Comparison of ENCODE assay signal across 7 mouse cellular contexts in genomic region chr10:56377966-56378647, GRCm38 (mm10). TPM values are rescaled to one million over a fixed set of nuclear protein-coding genes. Genes with fewer than 3 reads are reported as not detected.
DNase-seq lines count a peak whose midpoint lies in the region; ATAC-seq and TF ChIP-seq lines count a peak whose summit lies in the region.

No protein-coding gene starts in this region.

- 1% methylated on average over 25 of the region's 25 CpGs for WGBS in thymus, adult 2 months
- under 1% methylated on average over 25 of the region's 25 CpGs for WGBS in kidney, postnatal 0 days

- H3K27me3 ChIP-seq in thymus, adult 2 months (ENCODE audit: control insufficient read depth, insufficient read depth, low read length): peaks cover 8% of the 10 kb centered on the region
- no peaks in the 10 kb centered on the region for H3K27me3 ChIP-seq in kidney, postnatal 0 days (ENCODE audit: insufficient read depth, low read length)

- no peaks in the 10 kb centered on the region for H3K9me3 ChIP-seq in kidney, postnatal 0 days (replicated peaks; ENCODE audit: low read length)

- no peak for TF ChIP-seq CTCF in thymus, adult 2 months (IDR thresholded peaks at IDR 0.05; ENCODE audit: borderline replicate concordance, control insufficient read depth, extremely low read depth, insufficient read depth, low read length, poor library complexity)
- TF ChIP-seq CTCF in kidney, postnatal 0 days (IDR thresholded peaks at IDR 0.05; ENCODE audit: low read depth): peak; percentile 13; the same call in 1 of the 2 replicates

- ATAC-seq in kidney, postnatal 0 days (replicated peaks; ENCODE audit: low FRiP score, low read depth): peak; percentile 18; the same call in 1 of the 2 replicates
- peak; percentile 26 for ATAC-seq in megakaryocyte-erythroid progenitor cell, adult 5-6 weeks (replicated peaks; ENCODE audit: low FRiP score, low TSS enrichment, poor library complexity, severe bottlenecking)
- ATAC-seq in monocyte, adult 5-6 weeks (replicated peaks; ENCODE audit: insufficient number of reproducible peaks, low FRiP score, low TSS enrichment, poor library complexity, severe bottlenecking): no peak

- DNase-seq in thymus, adult 2 months: no peak
- DNase-seq in thymus, postnatal 36 days: no peak
- DNase-seq in brain, adult 2 months (ENCODE audit: low read depth, low spot score): peak; percentile 6
- peak; percentile 22 for DNase-seq in gastrocnemius, postnatal 10 days
- peak; percentile 80 for DNase-seq in kidney, postnatal 0 days (ENCODE audit: low spot score)

- no peak overlapping the region; the same call in 1 of the 2 replicates for H3K27ac ChIP-seq in thymus, adult 2 months (ENCODE audit: control insufficient read depth, insufficient read depth, low read length)
- H3K27ac ChIP-seq in kidney, postnatal 0 days: peak overlapping the region; percentile 82

- peak overlapping the region; percentile 39 for H3K4me3 ChIP-seq in thymus, adult 2 months (ENCODE audit: control insufficient read depth, insufficient read depth, low read length)
- peak overlapping the region; percentile 72 for H3K4me3 ChIP-seq in kidney, postnatal 0 days (replicated peaks; ENCODE audit: low read depth, low read length)

- H3K4me1 ChIP-seq in thymus, adult 2 months (replicated peaks; ENCODE audit: control insufficient read depth, insufficient read depth, low read length): peaks cover 14% of the 10 kb centered on the region
- 0 out of 2 replicates have a peak, but pooled peaks cover 3% of the 10 kb centered on the region for H3K4me1 ChIP-seq in kidney, postnatal 0 days (replicated peaks; ENCODE audit: insufficient read depth, low read length)

- H3K36me3 ChIP-seq in thymus, adult 2 months (ENCODE audit: control insufficient read depth, insufficient read depth, low read length): no peaks in the 10 kb centered on the region
- no peaks in the 10 kb centered on the region for H3K36me3 ChIP-seq in kidney, postnatal 0 days (ENCODE audit: insufficient read depth, low read length)

- peak overlapping the region; percentile 73 for H3K9ac ChIP-seq in kidney, postnatal 0 days (ENCODE audit: low read depth, low read length)

- H3K4me2 ChIP-seq in kidney, postnatal 0 days (ENCODE audit: low read length): peak overlapping the region; percentile 87

- no peak for TF ChIP-seq POLR2A in thymus, adult 2 months (IDR thresholded peaks at IDR 0.05; ENCODE audit: control insufficient read depth, extremely low read depth, insufficient read depth, low read length, poor library complexity)

RNA-seq across cellular contexts. Expression of gene Gja1, which starts 1.0 kb away (rescaled TPM):
- polyA plus RNA-seq in thymus, adult 2 months (2012; rRNA removed): 4.6 and 7.3 TPM in 2 replicates
- total RNA-seq in gastrocnemius, postnatal 10 days (2021): 10 to 100 TPM; 29.0 to 56.0 TPM
- 77.2 and 81.2 TPM in 2 replicates for polyA plus RNA-seq in kidney, postnatal 0 days (2015; fragmentation: Nextera tagmentation; extraction: Ambion mirVana)
- total RNA-seq in megakaryocyte-erythroid progenitor cell, adult 5-6 weeks (2014; fragmentation: Nextera tagmentation): 18.5 and 19.3 TPM in 2 replicates
- 35.0 and 35.8 TPM in 2 replicates for total RNA-seq in megakaryocyte-erythroid progenitor cell, adult 5-6 weeks (2017)
- total RNA-seq in monocyte, adult 5-6 weeks (2017): not detected in 3 replicates

Comparison
In these comparisons a context has a peak if more than half of its experiments do, and no peak if none do; other contexts are left out.
1. DNase-seq: peak in brain, adult 2 months (single experiment), gastrocnemius, postnatal 10 days (single experiment) and kidney, postnatal 0 days (single experiment); none in thymus, adult 2 months (single experiment) and thymus, postnatal 36 days (0 of 2).
2. RNA of gene Gja1, which starts 1.0 kb away (total RNA-seq): 29.0 to 56.0 TPM in gastrocnemius, postnatal 10 days and 18.5 to 35.8 TPM in megakaryocyte-erythroid progenitor cell, adult 5-6 weeks; not detected in monocyte, adult 5-6 weeks; every median in the first group is over 10 times any median in the second.